Mouse (Mus musculus) limb, embryonic 15.5 days (tissue): ENCODE results near the gene Dpm1. TPM values are rescaled to one million over a fixed set of nuclear protein-coding genes. Genes with fewer than 3 reads are reported as not detected.
A peak's percentile ranks its signal among the peaks of the same experiment; 100 is the strongest.

Experiments
- ATAC-seq: fragments of 200-750 bp; cut with Nextera tagmentation; 2 replicates; pipeline ENCODE4 v1.8.0; 2017; ENCODE audit warnings: low read depth, moderate TSS enrichment; ENCODE audit not compliant: insufficient number of reproducible peaks, low FRiP score, low TSS enrichment
- H3K27ac ChIP-seq: fragments of 300-500 bp; sonication (generic); 2 replicates; pipeline ENCODE4 v1.5.1; 2015; ENCODE audit warnings: moderate library complexity, mild to moderate bottlenecking, inconsistent platforms
- H3K27me3 ChIP-seq: fragments of 300-500 bp; sonication (generic); 2 replicates; pipeline ENCODE4 v1.6.1; 2015; ENCODE audit warnings: inconsistent platforms
- H3K36me3 ChIP-seq: fragments of 300-500 bp; sonication (generic); 2 replicates; pipeline ENCODE4 v1.6.1; 2015; ENCODE audit warnings: inconsistent platforms
- H3K4me1 ChIP-seq: fragments of 300-500 bp; sonication (generic); 2 replicates; pipeline ENCODE4 v1.6.1; 2015; ENCODE audit warnings: inconsistent platforms
- H3K4me2 ChIP-seq: fragments of 300-500 bp; sonication (generic); 2 replicates; pipeline ENCODE4 v1.6.1; 2015; ENCODE audit warnings: mild to moderate bottlenecking, inconsistent platforms
- H3K4me3 ChIP-seq: fragments of 300-500 bp; sonication (generic); 2 replicates; pipeline ENCODE4 v1.5.1; 2015; ENCODE audit warnings: mild to moderate bottlenecking, inconsistent platforms
- H3K9ac ChIP-seq: fragments of 300-500 bp; sonication (generic); 2 replicates; pipeline ENCODE4 v1.6.1; 2015; ENCODE audit warnings: inconsistent platforms
- H3K9me3 ChIP-seq: fragments of 300-500 bp; sonication (generic); 2 replicates; pipeline ENCODE4 v1.6.1; 2016; ENCODE audit warnings: inconsistent platforms
- WGBS: fragments of 180-500 bp; shearing (Covaris S2); methylation state at CpG from one replicate; pipeline ENCODE4 v1.1.7; 2015; 5-methylcytosine and 5-hydroxymethylcytosine counted together
- polyA plus RNA-seq: library from polyadenylated mRNA; unstranded; fragments of >200 nt; fragmentation: Nextera tagmentation; extraction: Ambion mirVana; gene quantifications from 2 replicates; pipeline ENCODE4 v1.2.1, GENCODE M21; 2015

Dpm1 gene
- polyA plus RNA-seq, 1 experiment from 2014 or later, result 90.4 TPM

DNA sequence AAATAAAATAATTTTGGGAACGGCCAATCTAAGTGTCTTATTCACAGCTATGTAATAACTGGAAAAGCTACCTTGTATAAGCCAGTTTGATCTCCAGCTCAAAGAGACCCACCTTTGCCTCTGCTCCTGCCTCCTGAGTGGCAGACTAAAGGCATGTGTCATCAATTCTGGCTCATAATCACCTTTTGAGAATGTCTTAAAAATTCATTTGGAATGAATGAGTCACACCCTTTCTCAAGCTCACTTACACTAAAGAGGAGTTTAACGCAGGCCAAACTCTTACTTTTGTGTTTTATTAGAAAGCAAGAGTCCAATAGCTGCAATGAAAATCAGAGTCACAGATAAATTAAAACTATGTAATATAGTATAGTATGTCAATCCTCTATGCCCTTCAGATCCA lies 38.5 kb downstream of the Dpm1 start:
- no peak overlapping the region for H3K4me2 ChIP-seq
- ATAC-seq, result no peak
- no peaks in the 10 kb centered on the region for H3K27me3 ChIP-seq
- no peak overlapping the region for H3K4me3 ChIP-seq
- H3K9ac ChIP-seq, result no peak overlapping the region
- no peaks in the 10 kb centered on the region for H3K9me3 ChIP-seq
- peaks cover 26% of the 10 kb centered on the region for H3K4me1 ChIP-seq
- 61% methylated on average over 2 of the region's 2 CpGs for WGBS
- H3K27ac ChIP-seq, result no peak overlapping the region
- peaks cover 17% of the 10 kb centered on the region for H3K36me3 ChIP-seq

DNA sequence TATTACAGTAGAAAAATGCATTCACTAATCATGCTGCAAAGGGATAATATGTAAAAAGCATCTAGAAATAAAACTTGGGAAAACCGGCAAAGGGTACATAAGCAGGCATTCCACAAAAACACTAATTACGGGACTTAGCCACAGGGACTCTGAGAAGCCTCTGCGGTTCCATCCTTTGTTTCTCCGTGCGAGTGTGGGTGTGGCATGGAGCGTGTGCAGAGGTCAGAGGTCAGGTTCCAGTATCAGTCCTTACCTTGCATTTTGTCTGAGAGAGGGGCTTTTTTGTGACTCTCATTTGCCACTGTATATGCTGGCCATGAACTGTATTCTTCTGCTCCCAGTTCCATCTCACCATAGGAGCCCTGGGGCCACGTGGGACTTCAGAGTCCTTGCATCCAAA lies 54.4 kb downstream of the Dpm1 start:
- 54% methylated on average over 7 of the region's 7 CpGs for WGBS
- Histone ChIP-seq H3K4me2 (no peak overlapping the region), H3K27me3 (no peaks in the 10 kb centered on the region), H3K36me3 (peaks cover 37% of the 10 kb centered on the region), H3K4me1 (peaks cover 6% of the 10 kb centered on the region; the same call in 1 of the 2 replicates), H3K9ac (no peak overlapping the region), H3K27ac (no peak overlapping the region), H3K4me3 (no peak overlapping the region), H3K9me3 (no peaks in the 10 kb centered on the region)
- ATAC-seq, result no peak

DNA sequence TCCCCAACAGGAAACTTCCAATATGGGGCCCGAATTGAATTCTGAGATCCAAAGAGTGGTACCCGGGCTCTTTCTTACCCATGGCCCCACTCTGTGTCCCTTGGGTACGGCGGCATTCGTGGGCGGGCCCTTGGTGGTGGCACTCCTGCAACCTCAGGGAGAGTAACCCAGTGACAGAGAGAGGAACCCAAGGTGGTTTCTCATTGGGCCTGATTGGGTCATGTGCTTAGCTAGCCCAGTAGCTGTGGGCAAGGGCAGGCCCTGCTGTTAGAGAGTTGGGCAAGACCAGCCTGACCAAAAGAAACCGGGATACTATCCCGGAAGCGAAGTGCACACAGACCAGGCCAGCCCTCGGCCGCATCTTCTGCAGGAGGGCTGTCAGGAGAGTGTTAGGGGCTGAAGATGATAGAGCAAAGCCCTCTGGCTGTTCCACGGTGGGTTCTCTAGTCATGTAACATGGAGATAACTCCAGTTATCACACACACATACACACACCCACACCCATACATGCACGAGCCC lies 60.2 kb downstream of the Dpm1 start:
- no peaks in the 10 kb centered on the region for H3K9me3 ChIP-seq
- H3K4me1 ChIP-seq, result peaks cover 39% of the 10 kb centered on the region
- no peak overlapping the region for H3K9ac ChIP-seq
- peak overlapping the region; percentile 32 for H3K4me2 ChIP-seq
- 8% methylated on average over 13 of the region's 13 CpGs for WGBS
- peak overlapping the region; percentile 8; the same call in 1 of the 2 replicates for H3K4me3 ChIP-seq
- H3K27ac ChIP-seq, result peak overlapping the region; percentile 81
- H3K27me3 ChIP-seq, result no peaks in the 10 kb centered on the region
- ATAC-seq, result no peak; the same call in 1 of the 2 replicates
- peaks cover 13% of the 10 kb centered on the region; the same call in 1 of the 2 replicates for H3K36me3 ChIP-seq

DNA sequence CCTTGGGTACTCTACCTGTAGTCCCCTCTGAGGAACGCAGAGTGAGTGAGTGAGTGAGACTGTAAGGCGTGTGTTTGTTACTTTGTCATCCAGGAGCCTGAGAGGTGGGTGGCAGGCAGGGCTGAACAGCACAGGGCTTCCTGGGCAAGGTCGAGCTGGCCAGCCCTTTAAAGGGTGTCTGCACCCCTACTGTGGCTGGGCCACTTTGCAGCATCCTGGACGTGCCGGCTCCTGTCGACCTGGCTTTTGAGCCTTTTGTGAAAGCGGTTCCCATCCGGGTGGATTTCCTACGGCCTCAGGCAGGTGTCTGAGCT lies 60.6 kb downstream of the Dpm1 start:
- H3K4me3 ChIP-seq, result peak overlapping the region; percentile 8; the same call in 1 of the 2 replicates

DNA sequence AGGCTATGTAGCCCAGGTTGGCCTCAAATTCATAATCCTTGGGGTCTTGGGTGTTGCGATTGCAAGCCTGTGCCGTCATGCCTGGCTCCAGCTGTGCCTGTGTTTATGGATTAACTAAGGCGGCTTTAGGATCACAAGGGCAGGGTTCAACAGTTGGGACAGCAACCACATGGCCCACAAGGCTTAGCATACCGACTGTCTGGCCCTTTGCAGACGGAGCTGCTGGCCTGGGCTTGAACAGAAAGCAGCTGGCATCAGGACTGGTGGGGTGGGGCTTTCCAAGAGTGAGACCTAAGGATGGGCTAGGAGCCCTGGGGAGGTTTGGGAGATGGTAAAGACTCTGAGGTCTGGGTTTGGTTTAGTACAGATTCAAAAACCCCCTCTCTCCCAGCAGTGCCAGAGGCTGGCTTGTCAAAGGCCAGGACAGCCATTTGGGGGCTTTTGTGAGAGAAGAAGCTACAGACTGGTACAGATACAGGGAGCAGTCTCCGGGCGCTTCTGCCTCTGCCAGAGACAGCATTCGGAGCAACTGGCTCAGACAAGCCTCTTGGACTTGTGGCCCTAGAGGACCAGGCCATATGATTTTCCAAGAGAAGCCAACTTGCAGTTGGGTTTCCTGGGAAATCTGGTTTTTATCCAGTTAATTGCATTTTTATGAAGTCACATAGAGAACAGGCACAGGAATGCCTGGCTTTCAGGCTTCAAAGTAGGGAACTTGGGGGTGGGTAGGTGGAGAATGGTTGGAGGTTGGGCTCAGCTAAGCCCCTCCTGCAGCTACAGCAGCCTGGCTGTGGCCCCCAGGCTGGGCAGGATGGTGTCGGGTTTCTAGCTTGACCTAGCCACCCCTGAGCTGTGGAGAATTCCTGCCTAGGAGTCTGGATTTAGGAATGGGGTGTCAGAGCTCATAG lies 61.2 kb downstream of the Dpm1 start:
- Histone ChIP-seq H3K4me3 (peak overlapping the region; percentile 8; the same call in 1 of the 2 replicates), H3K4me1 (peaks cover 39% of the 10 kb centered on the region), H3K9ac (no peak overlapping the region)

More for the DNA sequence above, 60.6 kb downstream of the Dpm1 start:
- peak overlapping the region; percentile 32 for H3K4me2 ChIP-seq
- peaks cover 8% of the 10 kb centered on the region; the same call in 1 of the 2 replicates for H3K36me3 ChIP-seq
- WGBS, result 6% methylated on average over 9 of the region's 9 CpGs
- H3K9me3 ChIP-seq, result no peaks in the 10 kb centered on the region
- no peak for ATAC-seq
- peaks cover 39% of the 10 kb centered on the region for H3K4me1 ChIP-seq
- peak overlapping the region; percentile 81 for H3K27ac ChIP-seq
- no peaks in the 10 kb centered on the region for H3K27me3 ChIP-seq
- no peak overlapping the region for H3K9ac ChIP-seq

DNA sequence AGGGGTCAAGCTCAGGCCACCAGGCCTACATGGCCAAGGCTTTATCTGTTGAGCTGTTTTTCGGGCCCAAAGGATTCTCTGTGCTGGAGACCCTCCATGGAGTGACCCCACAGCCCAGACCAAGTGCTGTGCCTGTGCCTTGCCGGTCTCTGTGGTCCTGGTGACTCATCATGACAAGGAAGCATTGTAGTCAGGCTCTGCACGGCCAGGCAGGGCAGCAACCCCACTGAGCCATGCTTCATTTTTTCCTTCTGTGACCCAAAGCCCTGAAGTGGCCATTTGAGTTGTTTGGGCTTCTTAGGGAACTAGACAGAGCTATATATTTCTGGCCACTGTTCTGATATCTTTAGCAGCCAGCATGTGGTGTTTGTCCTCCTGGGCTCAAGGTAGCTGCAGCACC lies 62.6 kb downstream of the Dpm1 start:
- Histone ChIP-seq H3K27ac (no peak overlapping the region), H3K36me3 (0 out of 2 replicates have a peak, but pooled peaks cover under 1% of the 10 kb centered on the region), H3K4me2 (no peak overlapping the region), H3K4me1 (peaks cover 39% of the 10 kb centered on the region), H3K4me3 (no peak overlapping the region), H3K9me3 (no peaks in the 10 kb centered on the region), H3K27me3 (no peaks in the 10 kb centered on the region), H3K9ac (no peak overlapping the region)
- 53% methylated on average over 3 of the region's 3 CpGs for WGBS
- no peak for ATAC-seq

More for the DNA sequence above, 61.2 kb downstream of the Dpm1 start:
- ATAC-seq, result peak; percentile 37; the same call in 1 of the 2 replicates
- H3K4me2 ChIP-seq, result peak overlapping the region; percentile 32
- 17% methylated on average over 9 of the region's 9 CpGs for WGBS
- H3K27me3 ChIP-seq, result no peaks in the 10 kb centered on the region
- 0 out of 2 replicates have a peak, but pooled peaks cover 8% of the 10 kb centered on the region for H3K36me3 ChIP-seq
- H3K9me3 ChIP-seq, result no peaks in the 10 kb centered on the region
- H3K27ac ChIP-seq, result peak overlapping the region; percentile 81

DNA sequence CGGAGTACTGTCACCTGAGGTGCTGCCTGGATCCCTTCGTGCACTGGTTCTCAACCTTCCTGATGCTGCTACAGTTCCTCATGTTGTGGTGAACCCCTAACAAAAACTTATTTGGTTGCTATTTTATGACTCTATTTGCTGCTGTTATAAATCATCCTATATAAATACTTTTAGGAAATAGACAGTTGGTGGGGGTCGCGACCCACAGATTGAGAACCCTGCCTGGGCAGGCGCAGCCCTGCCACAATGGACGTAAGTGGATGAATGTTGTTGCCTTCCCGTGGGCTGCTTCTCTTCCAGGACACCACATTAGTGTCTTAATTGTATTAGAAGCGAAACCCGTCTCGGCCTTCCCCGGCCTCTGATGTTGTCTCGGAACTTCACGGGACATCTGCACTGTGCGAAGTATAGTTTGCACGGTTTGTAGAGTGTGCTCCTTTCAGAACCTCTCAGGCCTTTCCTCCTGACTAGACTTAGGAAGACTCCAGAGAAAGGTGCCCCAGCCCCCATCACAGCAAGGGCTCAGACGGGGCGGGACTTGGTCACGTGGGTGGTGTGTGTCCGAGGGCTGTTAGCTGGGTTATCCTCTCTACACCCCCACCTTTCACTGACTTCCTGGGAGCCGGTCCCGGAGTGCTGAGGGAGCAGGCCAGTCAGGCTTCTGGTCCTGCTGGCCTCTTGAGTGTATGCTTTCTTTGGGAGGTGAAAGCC lies 63.5 kb downstream of the Dpm1 start:
- no peak for ATAC-seq

DNA sequence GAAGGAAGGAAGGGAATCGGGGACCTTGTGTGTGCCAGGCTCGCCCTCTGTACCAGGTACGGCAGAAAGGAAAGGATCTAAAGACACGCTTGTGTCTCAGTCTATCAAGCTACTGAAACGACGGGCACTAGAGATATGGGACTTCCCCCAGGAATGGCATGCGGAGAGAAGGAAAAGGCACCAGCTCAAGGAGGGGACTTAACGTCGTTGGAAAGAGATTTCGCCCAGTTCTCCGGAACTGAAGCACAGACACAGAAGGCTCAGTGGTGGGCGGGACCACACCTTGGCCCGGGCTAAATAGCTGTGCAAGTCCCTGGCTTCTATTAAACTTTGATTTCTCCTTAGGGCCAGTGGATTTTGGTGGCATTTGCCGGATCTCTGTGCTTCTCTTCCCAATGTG lies 68.4 kb downstream of the Dpm1 start:
- H3K4me2 ChIP-seq, result peak overlapping the region; percentile 50
- ATAC-seq, result no peak
- peaks cover 24% of the 10 kb centered on the region for H3K4me1 ChIP-seq
- 0 out of 2 replicates have a peak overlapping the region, but pooled peaks have one; percentile 20 for H3K9ac ChIP-seq
- H3K27ac ChIP-seq, result peak overlapping the region; percentile 30; the same call in 1 of the 2 replicates
- no peaks in the 10 kb centered on the region for H3K9me3 ChIP-seq
- peak overlapping the region; percentile 30 for H3K4me3 ChIP-seq
- WGBS, result 6% methylated on average over 14 of the region's 14 CpGs
- no peaks in the 10 kb centered on the region for H3K27me3 ChIP-seq
- H3K36me3 ChIP-seq, result no peaks in the 10 kb centered on the region

More for the DNA sequence above, 63.5 kb downstream of the Dpm1 start:
- Histone ChIP-seq H3K4me2 (no peak overlapping the region), H3K4me1 (peaks cover 39% of the 10 kb centered on the region), H3K9me3 (no peaks in the 10 kb centered on the region), H3K36me3 (no peaks in the 10 kb centered on the region), H3K9ac (no peak overlapping the region), H3K27me3 (no peaks in the 10 kb centered on the region), H3K4me3 (no peak overlapping the region), H3K27ac (no peak overlapping the region)
- WGBS, result 44% methylated on average over 21 of the region's 21 CpGs

DNA sequence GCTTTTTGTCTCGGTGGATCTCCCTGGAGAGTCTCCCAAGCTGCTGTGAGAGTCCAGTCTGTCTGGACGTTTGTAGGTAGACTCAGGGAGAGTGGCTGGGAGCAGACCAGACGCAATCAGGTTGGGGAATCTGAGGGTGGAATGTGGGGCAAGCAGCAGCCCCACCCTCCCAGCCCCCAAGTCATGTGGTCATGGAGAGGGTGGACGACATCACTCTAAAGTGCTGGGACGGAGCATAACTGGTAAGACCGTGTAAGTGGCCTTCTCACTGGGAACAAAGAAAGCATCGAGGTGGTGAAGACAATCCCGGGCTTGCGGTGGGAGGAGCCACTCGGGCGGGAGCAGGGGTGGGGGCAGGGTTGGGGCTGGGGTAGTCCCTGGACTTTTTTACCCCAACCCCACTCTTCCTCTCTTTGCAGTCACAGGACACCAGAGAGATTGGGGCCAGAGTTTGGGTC lies 68.8 kb downstream of the Dpm1 start:
- Histone ChIP-seq H3K4me2 (peak overlapping the region; percentile 50), H3K9me3 (no peaks in the 10 kb centered on the region), H3K4me1 (peaks cover 22% of the 10 kb centered on the region), H3K36me3 (no peaks in the 10 kb centered on the region), H3K27ac (peak overlapping the region; percentile 30; the same call in 1 of the 2 replicates), H3K9ac (0 out of 2 replicates have a peak overlapping the region, but pooled peaks have one; percentile 20), H3K27me3 (no peaks in the 10 kb centered on the region), H3K4me3 (peak overlapping the region; percentile 30)
- ATAC-seq, result peak; percentile 50; the same call in 1 of the 2 replicates
- WGBS, result 6% methylated on average over 11 of the region's 11 CpGs

DNA sequence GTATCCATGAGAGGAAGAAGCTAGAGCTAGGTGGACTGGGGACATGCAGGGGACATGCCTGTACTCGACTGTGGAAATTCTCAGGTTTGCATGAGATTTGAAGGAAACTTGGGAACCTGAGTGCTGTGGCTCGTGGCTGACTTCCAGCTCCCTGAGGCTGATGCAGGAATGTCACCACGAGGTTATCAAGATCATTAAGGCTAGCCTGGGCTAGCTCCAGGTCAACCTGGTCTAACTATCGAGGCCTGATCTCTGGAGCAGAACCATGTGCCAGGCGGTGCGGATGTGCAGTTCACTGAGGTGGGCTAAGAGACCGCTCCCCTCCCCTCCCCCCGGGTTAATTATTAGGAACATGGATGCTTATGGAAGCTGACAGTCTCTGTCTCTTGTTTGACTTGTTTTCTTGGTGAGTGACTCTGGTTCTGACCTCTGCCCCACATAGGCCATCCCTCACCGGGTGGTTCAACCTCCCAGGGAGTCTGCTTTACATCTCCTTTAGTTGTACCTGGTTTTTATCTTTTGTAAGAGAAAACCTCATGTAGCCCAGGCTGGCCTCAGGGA lies 69.9 kb downstream of the Dpm1 start:
- no peak overlapping the region for H3K27ac ChIP-seq
- no peak for ATAC-seq

More for the DNA sequence above, 69.9 kb downstream of the Dpm1 start:
- H3K9me3 ChIP-seq, result no peaks in the 10 kb centered on the region
- no peaks in the 10 kb centered on the region for H3K27me3 ChIP-seq
- no peak overlapping the region for H3K4me3 ChIP-seq
- no peak overlapping the region for H3K4me2 ChIP-seq
- peaks cover 24% of the 10 kb centered on the region for H3K4me1 ChIP-seq
- no peaks in the 10 kb centered on the region for H3K36me3 ChIP-seq
- no peak overlapping the region for H3K9ac ChIP-seq
- 84% methylated on average over 9 of the region's 9 CpGs for WGBS
